Mouse (Mus musculus) splenic B cell, adult 2 months (primary cell): ENCODE data around the gene Prdm15.

ENCODE experiments used
- DNase-seq: peaks from one replicate; pipeline ENCODE4 v3.0.0-alpha.2; 2011; ENCODE audit warnings: low read depth, low spot score
- H3K27me3 ChIP-seq: 2 replicates; pipeline ENCODE4 v1.6.1; 2012; ENCODE audit warnings: mild to moderate bottlenecking, low read length, moderate library complexity, mixed read lengths; ENCODE audit not compliant: control insufficient read depth, poor library complexity, insufficient read depth, severe bottlenecking
- H3K36me3 ChIP-seq: 2 replicates; pipeline ENCODE4 v1.6.1; 2012; ENCODE audit warnings: mild to moderate bottlenecking, low read length, moderate library complexity, mixed read lengths; ENCODE audit not compliant: control insufficient read depth, poor library complexity, insufficient read depth, severe bottlenecking

Gene Prdm15

GRCm38 (mm10) chr16:97851741-97852319, at the start of gene Prdm15:
Gene Prdm15, minus strand, starts transcription at chr16:97851850.
- Histone ChIP-seq H3K27me3 (no peaks in the 10 kb centered on the region; the same call in 1 of the 2 replicates), H3K36me3 (no peaks in the 10 kb centered on the region)
- peak; percentile 80 for DNase-seq

GRCm38 (mm10) chr16:97897346-97898024, 45.8 kb upstream of the Prdm15 start:
- DNase-seq, result no peak
- H3K27me3 ChIP-seq, result no peaks in the 10 kb centered on the region
- H3K36me3 ChIP-seq, result no peaks in the 10 kb centered on the region

- Histone ChIP-seq H3K36me3 (peaks cover 1% of the 10 kb centered on the region), H3K27me3 (no peaks in the 10 kb centered on the region)
- no peak for DNase-seq
Measured at GRCm38 (mm10) chr16:97887762-97888161, 36.1 kb upstream of the Prdm15 start.

- no peak for DNase-seq
- no peaks in the 10 kb centered on the region for H3K27me3 ChIP-seq
- no peaks in the 10 kb centered on the region for H3K36me3 ChIP-seq
Measured at GRCm38 (mm10) chr16:97883696-97884095, 32.0 kb upstream of the Prdm15 start.

GRCm38 (mm10) chr16:97882891-97883290, 31.2 kb upstream of the Prdm15 start:
- no peak for DNase-seq
- no peaks in the 10 kb centered on the region for H3K27me3 ChIP-seq
- no peaks in the 10 kb centered on the region for H3K36me3 ChIP-seq

- peak; percentile 73 for DNase-seq
Measured at GRCm38 (mm10) chr16:97879134-97879533, 27.5 kb upstream of the Prdm15 start.

GRCm38 (mm10) chr16:97877502-97877901, 25.9 kb upstream of the Prdm15 start:
- DNase-seq, result no peak
- peaks cover 3% of the 10 kb centered on the region for H3K36me3 ChIP-seq
- no peaks in the 10 kb centered on the region for H3K27me3 ChIP-seq

More at GRCm38 (mm10) chr16:97879134-97879533, 27.5 kb upstream of the Prdm15 start:
- H3K27me3 ChIP-seq, result no peaks in the 10 kb centered on the region
- H3K36me3 ChIP-seq, result peaks cover 3% of the 10 kb centered on the region; the same call in 1 of the 2 replicates

GRCm38 (mm10) chr16:97875101-97875500, 23.5 kb upstream of the Prdm15 start:
- H3K36me3 ChIP-seq, result peaks cover 3% of the 10 kb centered on the region
- no peaks in the 10 kb centered on the region for H3K27me3 ChIP-seq
- DNase-seq, result no peak

- no peak for DNase-seq
Measured at GRCm38 (mm10) chr16:97874376-97874775, 22.7 kb upstream of the Prdm15 start.

GRCm38 (mm10) chr16:97872657-97873056, 21.0 kb upstream of the Prdm15 start:
- DNase-seq, result no peak
- H3K27me3 ChIP-seq, result no peaks in the 10 kb centered on the region
- H3K36me3 ChIP-seq, result peaks cover 3% of the 10 kb centered on the region

More at GRCm38 (mm10) chr16:97874376-97874775, 22.7 kb upstream of the Prdm15 start:
- Histone ChIP-seq H3K36me3 (peaks cover 3% of the 10 kb centered on the region), H3K27me3 (no peaks in the 10 kb centered on the region)

GRCm38 (mm10) chr16:97869193-97870102, 17.8 kb upstream of the Prdm15 start:
- DNase-seq, result no peak
- Histone ChIP-seq H3K27me3 (no peaks in the 10 kb centered on the region), H3K36me3 (no peaks in the 10 kb centered on the region; the same call in 1 of the 2 replicates)

GRCm38 (mm10) chr16:97863932-97864467, 12.3 kb upstream of the Prdm15 start:
- Histone ChIP-seq H3K36me3 (no peaks in the 10 kb centered on the region), H3K27me3 (no peaks in the 10 kb centered on the region)
- DNase-seq, result no peak

- Histone ChIP-seq H3K36me3 (no peaks in the 10 kb centered on the region), H3K27me3 (no peaks in the 10 kb centered on the region; the same call in 1 of the 2 replicates)
- DNase-seq, result no peak
Measured at GRCm38 (mm10) chr16:97856050-97856449, 4.4 kb upstream of the Prdm15 start.

- Histone ChIP-seq H3K27me3 (no peaks in the 10 kb centered on the region; the same call in 1 of the 2 replicates), H3K36me3 (no peaks in the 10 kb centered on the region)
- peak; percentile 81 for DNase-seq
Measured at GRCm38 (mm10) chr16:97851061-97851740, 449 bp downstream of the Prdm15 start.
